ENCODE assay signal across 34 mouse cellular contexts in genomic region chr5:115177866-115178265, GRCm38 (mm10). TPM values are rescaled to one million over a fixed set of nuclear protein-coding genes. Genes with fewer than 3 reads are reported as not detected.
"Had no signal": no experiment of that assay in that cellular context is flagged by ENCODE, and none has a peak within 500 bp of the region (broad histone marks: within the 10 kb centered on the region; RNA-seq: fewer than 3 reads in every experiment).

No protein-coding gene starts in this region.

- H3K4me3 ChIP-seq: limb, embryonic 10.5 days; limb, embryonic 12.5 days; limb, embryonic 13.5 days; limb, embryonic 15.5 days; liver, embryonic 12.5 days; liver, embryonic 13.5 days; liver, embryonic 15.5 days; lung, embryonic 15.5 days; megakaryocyte, embryonic 14.5 days; midbrain, embryonic 10.5 days; midbrain, embryonic 12.5 days; midbrain, embryonic 13.5 days; midbrain, embryonic 15.5 days; myocyte had no signal

- H3K27ac ChIP-seq: limb, embryonic 10.5 days; limb, embryonic 12.5 days; limb, embryonic 13.5 days; limb, embryonic 15.5 days; liver, embryonic 12.5 days; liver, embryonic 13.5 days; liver, embryonic 14.5 days; liver, embryonic 15.5 days; lung, embryonic 15.5 days; macrophage; midbrain, embryonic 10.5 days; midbrain, embryonic 12.5 days; midbrain, embryonic 13.5 days; midbrain, embryonic 15.5 days had no signal

- H3K9me3 ChIP-seq: limb, embryonic 10.5 days; limb, embryonic 13.5 days; limb, embryonic 15.5 days; liver, embryonic 12.5 days; liver, embryonic 13.5 days; liver, embryonic 15.5 days; lung, embryonic 15.5 days; midbrain, embryonic 10.5 days; midbrain, embryonic 12.5 days; midbrain, embryonic 13.5 days; midbrain, embryonic 15.5 days had no signal

- H3K4me2 ChIP-seq: limb, embryonic 12.5 days; limb, embryonic 13.5 days; limb, embryonic 15.5 days; liver, embryonic 11.5 days; liver, embryonic 12.5 days; liver, embryonic 13.5 days; liver, embryonic 15.5 days; lung, embryonic 14.5 days; lung, embryonic 15.5 days; midbrain, embryonic 11.5 days; midbrain, embryonic 12.5 days; midbrain, embryonic 13.5 days; midbrain, embryonic 15.5 days had no signal

- ATAC-seq: liver, embryonic 12.5 days; liver, postnatal 0 days; lung, postnatal 0 days; midbrain, embryonic 13.5 days; midbrain, embryonic 15.5 days; midbrain, embryonic 16.5 days had no signal

- H3K9ac ChIP-seq: limb, embryonic 12.5 days; limb, embryonic 13.5 days; limb, embryonic 15.5 days; liver, embryonic 12.5 days; liver, embryonic 13.5 days; liver, embryonic 14.5 days; liver, embryonic 15.5 days; liver, postnatal 0 days; lung, embryonic 14.5 days; lung, embryonic 15.5 days; midbrain, embryonic 12.5 days; midbrain, embryonic 13.5 days; midbrain, embryonic 15.5 days had no signal

- H3K27me3 ChIP-seq: limb, embryonic 12.5 days; limb, embryonic 13.5 days; limb, embryonic 15.5 days; lung, embryonic 15.5 days; midbrain, embryonic 15.5 days had no signal

- H3K36me3 ChIP-seq: limb, embryonic 10.5 days; limb, embryonic 12.5 days; limb, embryonic 13.5 days; limb, embryonic 15.5 days; liver, embryonic 12.5 days; liver, embryonic 13.5 days; liver, embryonic 15.5 days; lung, embryonic 15.5 days; midbrain, embryonic 10.5 days; midbrain, embryonic 12.5 days; midbrain, embryonic 13.5 days; midbrain, embryonic 15.5 days had no signal

- DNase-seq: left cerebral cortex, postnatal 4 days; liver; liver, embryonic 13.5 days; liver, postnatal 0 days; lung, adult 18-20 months; lung, adult 2 months; lung, embryonic 14.5 days; lung, postnatal 10 days; lung, postnatal 14 days; lung, postnatal 36 days; lung, postnatal 4 days had no signal

- H3K4me1 ChIP-seq: limb, embryonic 12.5 days; liver, embryonic 15.5 days; midbrain, embryonic 12.5 days; midbrain, embryonic 15.5 days had no signal

RNA-seq across cellular contexts. Expression of gene Cabp1, which starts 16.3 kb away (rescaled TPM):
- total RNA-seq: megakaryocyte progenitor cell, adult 5-6 weeks; megakaryocyte, adult 5-6 weeks; megakaryocyte-erythroid progenitor cell, adult 5-6 weeks; monocyte, adult 5-6 weeks had no signal
- polyA plus RNA-seq: liver, embryonic 13.5 days; liver, postnatal 0 days; macrophage had no signal
